Mouse (Mus musculus) hindbrain, embryonic 13.5 days (tissue): ENCODE results near the gene Fam221b. TPM values are rescaled to one million over a fixed set of nuclear protein-coding genes. Genes with fewer than 3 reads are reported as not detected.

Experiments
- ATAC-seq: fragments of 200-750 bp; cut with Nextera tagmentation; 2 replicates; pipeline ENCODE4 v1.8.0; 2017; ENCODE audit warnings: moderate TSS enrichment; ENCODE audit not compliant: low FRiP score
- H3K27ac ChIP-seq: fragments of 300-500 bp; sonication (generic); 2 replicates; pipeline ENCODE4 v1.5.1; 2015; ENCODE audit warnings: inconsistent platforms, mild to moderate bottlenecking, moderate library complexity
- H3K27me3 ChIP-seq: fragments of 300-500 bp; sonication (generic); 2 replicates; pipeline ENCODE4 v1.6.1; 2015; ENCODE audit warnings: mild to moderate bottlenecking, inconsistent platforms
- H3K36me3 ChIP-seq: fragments of 300-500 bp; sonication (generic); 2 replicates; pipeline ENCODE4 v1.6.1; 2015; ENCODE audit warnings: mild to moderate bottlenecking, inconsistent platforms
- H3K4me1 ChIP-seq: fragments of 300-500 bp; sonication (generic); replicated peaks from 2 replicates; pipeline ENCODE4 v1.6.1; 2015; ENCODE audit warnings: inconsistent platforms
- H3K4me2 ChIP-seq: fragments of 300-500 bp; sonication (generic); 2 replicates; pipeline ENCODE4 v1.6.1; 2015; ENCODE audit warnings: inconsistent platforms, mild to moderate bottlenecking, moderate library complexity
- H3K4me3 ChIP-seq: fragments of 300-500 bp; sonication (generic); 2 replicates; pipeline ENCODE4 v1.5.1; 2015; ENCODE audit warnings: mild to moderate bottlenecking, inconsistent platforms
- H3K9ac ChIP-seq: fragments of 300-500 bp; sonication (generic); 2 replicates; pipeline ENCODE4 v1.6.1; 2015; ENCODE audit warnings: mild to moderate bottlenecking, inconsistent platforms
- H3K9me3 ChIP-seq: fragments of 300-500 bp; sonication (generic); 2 replicates; pipeline ENCODE4 v1.6.1; 2016; ENCODE audit warnings: inconsistent platforms
- WGBS: fragments of 180-500 bp; shearing (Covaris S2); methylation state at CpG from one replicate; pipeline ENCODE4 v1.1.7; 2015; 5-methylcytosine and 5-hydroxymethylcytosine counted together
- microRNA-seq: library from miRNA; unstranded; fragments of <30 nt; microRNA quantifications from one replicate; pipeline ENCODE4, GENCODE M21; 2016
- polyA plus RNA-seq: library from polyadenylated mRNA; unstranded; fragments of >200 nt; fragmentation: Nextera tagmentation; extraction: Ambion mirVana; gene quantifications from 2 replicates; pipeline ENCODE4 v1.2.1, GENCODE M21; 2015

Fam221b gene
- polyA plus RNA-seq, 1 experiment from 2014 or later: 2.8 TPM

DNA sequence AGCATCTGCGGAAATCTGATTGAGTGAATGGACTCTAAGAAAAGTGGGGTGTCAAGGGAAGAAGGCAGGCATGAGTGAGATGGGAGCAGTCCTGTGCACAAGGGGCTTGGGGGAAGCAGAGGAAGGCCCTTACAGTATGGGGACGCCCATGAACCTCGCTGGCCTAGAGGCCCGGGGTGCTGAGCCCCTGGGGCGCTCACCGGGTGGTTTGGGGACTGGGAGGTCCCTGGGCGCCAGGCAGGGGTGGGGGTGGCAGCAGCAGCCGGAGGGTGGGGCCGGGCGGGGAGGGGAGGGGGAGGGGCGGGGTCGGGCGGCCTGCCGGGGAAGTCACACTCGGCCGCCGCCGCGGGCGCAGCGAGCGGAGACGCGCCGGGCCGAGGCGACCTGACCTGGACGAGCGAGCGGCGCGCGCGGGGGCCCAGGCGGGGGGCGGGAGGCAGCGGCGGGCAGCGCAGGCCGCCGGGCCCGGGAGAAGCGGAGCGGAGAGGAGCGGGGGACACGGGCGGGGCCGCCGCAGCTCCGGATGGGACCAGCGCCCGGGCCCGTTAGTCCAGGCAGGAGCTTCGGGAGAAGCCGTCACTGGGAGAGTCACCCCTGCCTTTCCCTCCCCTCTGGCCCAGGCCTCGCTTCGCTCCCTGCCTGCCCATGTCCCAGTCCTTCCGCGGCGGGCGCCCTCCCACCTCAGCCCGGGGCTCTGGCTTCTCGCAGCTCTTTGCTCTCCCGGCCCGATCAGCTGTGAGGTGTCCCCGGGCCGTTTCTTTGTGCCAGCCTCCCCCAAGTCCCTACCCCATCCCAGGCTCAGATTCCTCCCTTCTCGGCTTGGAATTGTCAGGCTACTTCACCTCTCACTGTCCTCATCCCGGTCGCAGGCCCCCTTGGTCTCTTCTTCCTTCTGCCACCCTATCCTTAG lies 37.6 kb downstream of the Fam221b start, which contains the start of gene Npr2:
Npr2 (plus strand) TSS at position 890 of the 910 bp plus-strand sequence.
- H3K4me1 ChIP-seq: peaks cover 59% of the 10 kb centered on the region

DNA sequence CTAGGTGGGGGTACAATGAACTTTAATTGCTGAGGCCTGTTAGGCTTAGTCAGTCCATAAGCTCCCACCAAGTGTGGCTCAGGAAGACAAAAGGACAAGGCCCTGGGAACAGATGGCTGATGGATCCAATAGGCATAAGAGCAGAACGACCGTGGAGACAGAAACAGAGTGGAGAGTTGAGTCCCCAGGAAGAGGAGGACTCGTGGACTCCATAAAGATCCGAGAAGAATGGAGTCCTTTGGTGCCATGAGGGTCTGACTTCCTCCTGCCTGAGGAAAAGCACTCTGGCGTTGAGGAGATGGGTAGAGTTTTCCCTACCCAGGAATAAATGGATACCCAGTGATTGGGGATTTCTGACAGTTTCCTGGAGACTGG lies 38.3 kb downstream of the Fam221b start:
- Histone ChIP-seq H3K27me3 (no peaks in the 10 kb centered on the region), H3K9ac (peak overlapping the region; percentile 86; the same call in 1 of the 2 replicates), H3K4me2 (peak overlapping the region; percentile 83), H3K9me3 (peaks cover under 1% of the 10 kb centered on the region; the same call in 1 of the 2 replicates), H3K4me1 (peaks cover 53% of the 10 kb centered on the region), H3K36me3 (no peaks in the 10 kb centered on the region), H3K4me3 (peak overlapping the region; percentile 63), H3K27ac (peak overlapping the region; percentile 93)
- 13% methylated on average over 5 of the region's 5 CpGs for WGBS
- peak; percentile 19 for ATAC-seq

More for the DNA sequence above, 37.6 kb downstream of the Fam221b start, which contains the start of gene Npr2:
- Histone ChIP-seq H3K27me3 (no peaks in the 10 kb centered on the region), H3K4me3 (peak within 1 kb of the TSS; percentile 63), H3K4me2 (peak within 1 kb of the TSS; percentile 83), H3K27ac (peak within 1 kb of the TSS; percentile 93), H3K9me3 (no peaks in the 10 kb centered on the region), H3K36me3 (no peaks in the 10 kb centered on the region), H3K9ac (peak within 1 kb of the TSS; percentile 86)
- WGBS: under 1% methylated on average over 36 of the region's 70 CpGs
- peak; percentile 44 for ATAC-seq

GRCm38 (mm10) chr4:43630030-43630581 lies 38.8 kb downstream of the Fam221b start:
- no peak overlapping the region for H3K4me3 ChIP-seq

GRCm38 (mm10) chr4:43629106-43629817 lies 39.7 kb downstream of the Fam221b start:
- Histone ChIP-seq H3K27ac (no peak overlapping the region), H3K9ac (no peak overlapping the region), H3K4me3 (no peak overlapping the region), H3K27me3 (no peaks in the 10 kb centered on the region), H3K9me3 (peaks cover 10% of the 10 kb centered on the region), H3K36me3 (no peaks in the 10 kb centered on the region), H3K4me1 (peaks cover 40% of the 10 kb centered on the region), H3K4me2 (0 out of 2 replicates have a peak overlapping the region, but pooled peaks have one; percentile 13)
- no peak for ATAC-seq
- 48% methylated on average over 20 of the region's 20 CpGs for WGBS

More at GRCm38 (mm10) chr4:43630030-43630581, 38.8 kb downstream of the Fam221b start:
- Histone ChIP-seq H3K4me2 (peak overlapping the region; percentile 32), H3K27me3 (no peaks in the 10 kb centered on the region), H3K36me3 (no peaks in the 10 kb centered on the region), H3K9ac (no peak overlapping the region), H3K27ac (peak overlapping the region; percentile 93), H3K9me3 (peaks cover 6% of the 10 kb centered on the region), H3K4me1 (peaks cover 47% of the 10 kb centered on the region)
- peak; percentile 64 for ATAC-seq
- 0% methylated on average over 5 of the region's 5 CpGs for WGBS

- no peaks in the 10 kb centered on the region for H3K36me3 ChIP-seq
- ATAC-seq: no peak
- H3K9ac ChIP-seq: no peak overlapping the region
- no peaks in the 10 kb centered on the region for H3K27me3 ChIP-seq
- H3K9me3 ChIP-seq: peaks cover 11% of the 10 kb centered on the region
- no peak overlapping the region for H3K4me3 ChIP-seq
- WGBS: 86% methylated on average over 4 of the region's 4 CpGs
- no peaks in the 10 kb centered on the region for H3K4me1 ChIP-seq
- no peak overlapping the region for H3K4me2 ChIP-seq
- no peak overlapping the region for H3K27ac ChIP-seq
Observed at GRCm38 (mm10) chr4:43620146-43620778, 48.7 kb downstream of the Fam221b start.

DNA sequence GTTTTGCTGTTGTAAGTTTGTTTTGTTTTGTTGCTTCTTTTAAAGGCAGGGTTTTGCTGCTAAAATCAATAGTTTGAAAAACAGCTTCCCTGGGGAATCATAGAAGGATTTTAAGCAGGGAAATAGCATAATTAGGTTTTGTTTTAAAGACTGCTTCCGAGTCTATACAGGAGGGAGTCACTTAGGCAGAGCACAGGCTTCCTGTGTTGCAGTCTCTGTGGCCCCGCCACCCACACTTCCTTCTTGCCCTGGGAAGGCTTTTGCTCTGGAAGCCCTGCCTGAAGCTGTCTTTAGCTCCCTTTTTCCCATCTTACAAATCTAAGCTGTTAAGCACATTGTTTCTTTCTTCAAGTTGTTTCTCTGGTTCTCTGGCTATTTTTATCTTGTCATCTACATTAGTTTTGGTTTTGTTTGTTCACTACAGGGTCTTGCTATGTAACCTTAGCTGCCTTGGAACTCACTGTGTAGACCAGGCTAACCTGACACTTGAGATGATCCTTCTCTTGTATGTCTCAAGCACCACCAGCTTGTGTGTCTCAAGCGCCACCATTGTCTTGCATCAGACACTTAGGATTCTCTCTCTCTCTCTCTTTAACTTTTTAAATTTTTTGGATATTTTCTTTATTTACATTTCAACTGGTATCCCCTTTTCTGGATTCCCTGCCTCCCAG lies 55.8 kb downstream of the Fam221b start:
- no peaks in the 10 kb centered on the region for H3K27me3 ChIP-seq
- ATAC-seq: no peak
- no peak overlapping the region for H3K4me3 ChIP-seq
- 64% methylated on average over 3 of the region's 3 CpGs for WGBS
- no peak overlapping the region for H3K27ac ChIP-seq
- H3K4me2 ChIP-seq: no peak overlapping the region
- no peaks in the 10 kb centered on the region for H3K9me3 ChIP-seq
- H3K36me3 ChIP-seq: no peaks in the 10 kb centered on the region
- H3K4me1 ChIP-seq: no peaks in the 10 kb centered on the region
- H3K9ac ChIP-seq: no peak overlapping the region

- WGBS: 81% methylated on average over 10 of the region's 10 CpGs
- ATAC-seq: no peak
- no peak overlapping the region for H3K9ac ChIP-seq
Observed at GRCm38 (mm10) chr4:43612534-43612933, 56.4 kb downstream of the Fam221b start.

More at GRCm38 (mm10) chr4:43612534-43612933, 56.4 kb downstream of the Fam221b start:
- H3K4me1 ChIP-seq: no peaks in the 10 kb centered on the region
- H3K36me3 ChIP-seq: no peaks in the 10 kb centered on the region
- no peak overlapping the region for H3K4me3 ChIP-seq
- no peaks in the 10 kb centered on the region for H3K27me3 ChIP-seq
- H3K9me3 ChIP-seq: no peaks in the 10 kb centered on the region
- H3K27ac ChIP-seq: no peak overlapping the region
- no peak overlapping the region for H3K4me2 ChIP-seq

Small RNA genes within 50 kb of the gene (microRNA-seq; reads per million reads assigned to microRNA genes)
- not detected for gene Gm25262

Other genes with a start within 250 kb of the Fam221b start
- gene Fam166b, start 240.0 kb downstream of the Fam221b start, polyA plus RNA-seq: 0.71 and 1.4 TPM in 2 replicates
- 8.7 and 9.7 TPM in 2 replicates for gene Tesk1, start 227.2 kb downstream of the Fam221b start, polyA plus RNA-seq
- gene Cd72, start 214.5 kb downstream of the Fam221b start, polyA plus RNA-seq: 3.5 and 4.7 TPM in 2 replicates
- not detected in 2 replicates for gene Sit1, start 185.4 kb downstream of the Fam221b start, polyA plus RNA-seq
- 65.1 and 69.0 TPM in 2 replicates for gene Ccdc107, start 176.2 kb downstream of the Fam221b start, polyA plus RNA-seq
- gene Arhgef39, start 169.4 kb downstream of the Fam221b start, polyA plus RNA-seq: 8.4 and 8.9 TPM in 2 replicates
- 0.19 and 0.25 TPM in 2 replicates for gene Car9, start 162.2 kb downstream of the Fam221b start, polyA plus RNA-seq
- 18.8 and 20.9 TPM in 2 replicates for gene Tpm2, start 145.4 kb downstream of the Fam221b start, polyA plus RNA-seq
- gene Creb3, start 106.8 kb downstream of the Fam221b start, polyA plus RNA-seq: 79.3 and 80.9 TPM in 2 replicates
- gene Tln1, start 106.5 kb downstream of the Fam221b start, polyA plus RNA-seq: 64.5 and 66.2 TPM in 2 replicates
- gene Rgp1, start 90.4 kb downstream of the Fam221b start, polyA plus RNA-seq: 29.0 and 31.5 TPM in 2 replicates
- 53.6 and 53.8 TPM in 2 replicates for gene Gba2, start 90.3 kb downstream of the Fam221b start, polyA plus RNA-seq
- 2.6 TPM in 1 of 2 replicates, not detected in the other for gene Msmp, start 84.7 kb downstream of the Fam221b start, polyA plus RNA-seq
- 17.1 and 18.5 TPM in 2 replicates for gene Npr2, start 37.2 kb downstream of the Fam221b start, polyA plus RNA-seq
- gene Spag8, start 15.6 kb downstream of the Fam221b start, polyA plus RNA-seq: 6.1 and 8.4 TPM in 2 replicates
- 74.8 and 78.6 TPM in 2 replicates for gene Hint2, start 12.7 kb downstream of the Fam221b start, polyA plus RNA-seq
- 16.2 and 16.6 TPM in 2 replicates for gene Tmem8b, start 174 bp downstream of the Fam221b start, polyA plus RNA-seq
- not detected in 2 replicates for gene Olfr70, start 31.7 kb upstream of the Fam221b start, polyA plus RNA-seq
- gene Olfr71, start 41.1 kb upstream of the Fam221b start, polyA plus RNA-seq: not detected in 2 replicates
- 0.18 and 0.35 TPM in 2 replicates for gene Hrct1, start 58.0 kb upstream of the Fam221b start, polyA plus RNA-seq
- gene Spaar, start 60.9 kb upstream of the Fam221b start, polyA plus RNA-seq: not detected in 2 replicates
- gene Olfr159, start 101.9 kb upstream of the Fam221b start, polyA plus RNA-seq: not detected in 2 replicates
- gene Olfr156, start 154.8 kb upstream of the Fam221b start, polyA plus RNA-seq: not detected in 2 replicates
- gene Olfr157, start 171.1 kb upstream of the Fam221b start, polyA plus RNA-seq: not detected in 2 replicates
- not detected in 2 replicates for gene Olfr155, start 182.4 kb upstream of the Fam221b start, polyA plus RNA-seq
- gene Reck, start 206.4 kb upstream of the Fam221b start, polyA plus RNA-seq: 6.3 and 8.2 TPM in 2 replicates